Mouse (Mus musculus) stomach, embryonic 14.5 days (tissue): ENCODE data around the gene Muc5b. TPM values are rescaled to one million over a fixed set of nuclear protein-coding genes. Genes with fewer than 3 reads are reported as not detected.

Experiments
- ATAC-seq: fragments of 200-750 bp; cut with Nextera tagmentation; 2 replicates; pipeline ENCODE4 v1.8.0; 2017; ENCODE audit warnings: low read depth, moderate TSS enrichment; ENCODE audit not compliant: insufficient number of reproducible peaks, insufficient read depth, low FRiP score
- H3K27ac ChIP-seq: fragments of 300-500 bp; sonication (generic); 2 replicates; pipeline ENCODE4 v1.5.1; 2014; ENCODE audit warnings: mild to moderate bottlenecking, low read length, moderate library complexity, mixed read lengths
- H3K27me3 ChIP-seq: fragments of 300-500 bp; sonication (generic); 2 replicates; pipeline ENCODE4 v1.6.1; 2014; ENCODE audit warnings: low read length, control low read depth, mixed read lengths; ENCODE audit not compliant: control insufficient read depth, insufficient read depth
- H3K36me3 ChIP-seq: fragments of 300-500 bp; sonication (generic); 2 replicates; pipeline ENCODE4 v1.6.1; 2014; ENCODE audit warnings: mild to moderate bottlenecking, control low read depth, low read length, moderate library complexity, mixed read lengths; ENCODE audit not compliant: control insufficient read depth, insufficient read depth
- H3K4me1 ChIP-seq: fragments of 300-500 bp; sonication (generic); 2 replicates; pipeline ENCODE4 v1.6.1; 2014; ENCODE audit warnings: low read length, control low read depth, mixed read lengths; ENCODE audit not compliant: control insufficient read depth, insufficient read depth
- H3K4me2 ChIP-seq: fragments of 300-500 bp; sonication (generic); replicated peaks from 2 replicates; pipeline ENCODE4 v1.6.1; 2014; ENCODE audit warnings: low read depth, low read length, control low read depth
- H3K4me3 ChIP-seq: fragments of 300-500 bp; sonication (generic); 2 replicates; pipeline ENCODE4 v1.5.1; 2014; ENCODE audit warnings: low read depth, low read length, control low read depth
- H3K9ac ChIP-seq: fragments of 300-500 bp; sonication (generic); replicated peaks from 2 replicates; pipeline ENCODE4 v1.6.1; 2014; ENCODE audit warnings: low read depth, mild to moderate bottlenecking, control low read depth, low read length, moderate library complexity, mixed read lengths
- H3K9me3 ChIP-seq: fragments of 300-500 bp; sonication (generic); 2 replicates; pipeline ENCODE4 v1.6.1; 2016; ENCODE audit warnings: low read depth, low read length, control low read depth; ENCODE audit not compliant: control insufficient read depth
- WGBS: fragments of 180-500 bp; shearing (Covaris S2); extraction: QIAGEN DNeasy Blood & Tissue Kit; methylation state at CpG from one replicate; pipeline ENCODE4 v1.1.7; 2014; 5-methylcytosine and 5-hydroxymethylcytosine counted together
- polyA plus RNA-seq: library from polyadenylated mRNA; unstranded; fragments of >200 nt; fragmentation: Nextera tagmentation; extraction: Ambion mirVana; gene quantifications from 2 replicates; pipeline ENCODE4 v1.2.1, GENCODE M21; 2014

Muc5b gene
- polyA plus RNA-seq, 1 experiment from 2014 or later = 0.17 TPM

GRCm38 (mm10) chr7:141869644-141870043 is 30.8 kb downstream of the Muc5b start:
- peaks cover 3% of the 10 kb centered on the region; the same call in 1 of the 2 replicates for H3K36me3 ChIP-seq
- no peak overlapping the region for H3K4me3 ChIP-seq
- no peak overlapping the region for H3K9ac ChIP-seq
- no peak overlapping the region for H3K4me2 ChIP-seq
- no peak for ATAC-seq
- no peaks in the 10 kb centered on the region for H3K9me3 ChIP-seq
- H3K27ac ChIP-seq = no peak overlapping the region
- no peaks in the 10 kb centered on the region for H3K4me1 ChIP-seq
- H3K27me3 ChIP-seq = no peaks in the 10 kb centered on the region
- WGBS = 75% methylated on average over 5 of the region's 5 CpGs

DNA sequence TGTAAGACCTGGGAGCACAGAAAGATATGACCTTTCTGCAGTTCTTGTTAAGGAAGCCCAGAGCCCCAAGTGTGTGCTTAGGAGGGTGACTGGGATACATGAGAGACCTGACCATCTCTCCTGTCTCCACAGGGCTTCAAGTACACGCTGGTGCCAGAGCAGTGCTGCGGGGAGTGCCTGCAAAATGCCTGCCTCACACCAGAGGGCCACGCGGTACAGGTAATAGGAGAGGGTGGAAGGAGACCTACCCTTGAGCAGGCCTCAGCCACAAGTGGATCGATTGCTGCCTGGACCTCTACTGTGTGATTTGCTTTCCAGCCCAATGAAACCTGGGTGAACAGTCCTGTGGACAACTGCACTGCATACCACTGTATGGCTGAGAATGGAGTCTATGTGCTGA is 31.7 kb downstream of the Muc5b start:
- 78% methylated on average over 5 of the region's 5 CpGs for WGBS
- Histone ChIP-seq H3K4me3 (no peak overlapping the region), H3K27me3 (no peaks in the 10 kb centered on the region), H3K36me3 (peaks cover 3% of the 10 kb centered on the region; the same call in 1 of the 2 replicates), H3K4me1 (no peaks in the 10 kb centered on the region), H3K9me3 (no peaks in the 10 kb centered on the region), H3K27ac (no peak overlapping the region), H3K4me2 (no peak overlapping the region), H3K9ac (no peak overlapping the region)
- no peak for ATAC-seq

GRCm38 (mm10) chr7:141874891-141875290 is 36.0 kb downstream of the Muc5b start:
- ATAC-seq = no peak
- Histone ChIP-seq H3K4me1 (no peaks in the 10 kb centered on the region), H3K27me3 (no peaks in the 10 kb centered on the region), H3K36me3 (peaks cover 8% of the 10 kb centered on the region), H3K27ac (no peak overlapping the region), H3K9ac (no peak overlapping the region), H3K9me3 (no peaks in the 10 kb centered on the region), H3K4me3 (no peak overlapping the region), H3K4me2 (no peak overlapping the region)
- WGBS = 87% methylated on average over 5 of the region's 5 CpGs

DNA sequence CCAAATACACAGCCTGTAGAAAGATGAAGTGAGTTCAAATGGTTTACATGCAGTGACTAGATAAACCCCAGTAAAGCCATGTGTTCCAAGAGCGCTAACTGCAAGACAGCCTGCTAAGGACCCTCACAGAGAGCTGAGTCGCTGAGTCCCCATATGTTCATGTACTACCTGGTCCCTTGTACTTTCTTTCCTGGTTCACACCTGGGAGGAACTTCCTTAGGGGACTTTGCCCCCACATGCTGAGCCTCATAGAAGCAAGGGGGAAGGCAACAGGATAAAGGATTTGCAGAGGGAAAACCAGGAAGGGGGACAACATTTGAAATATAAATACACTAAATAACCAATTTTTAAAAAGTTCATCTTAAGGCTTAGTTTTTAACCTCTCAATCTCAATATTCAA is 39.9 kb downstream of the Muc5b start:
- 88% methylated on average over 2 of the region's 2 CpGs for WGBS
- H3K9me3 ChIP-seq = no peaks in the 10 kb centered on the region
- no peak overlapping the region for H3K9ac ChIP-seq
- H3K27me3 ChIP-seq = no peaks in the 10 kb centered on the region
- no peak for ATAC-seq
- H3K4me3 ChIP-seq = no peak overlapping the region
- no peak overlapping the region for H3K4me2 ChIP-seq
- H3K4me1 ChIP-seq = no peaks in the 10 kb centered on the region
- H3K27ac ChIP-seq = no peak overlapping the region
- H3K36me3 ChIP-seq = peaks cover 32% of the 10 kb centered on the region

DNA sequence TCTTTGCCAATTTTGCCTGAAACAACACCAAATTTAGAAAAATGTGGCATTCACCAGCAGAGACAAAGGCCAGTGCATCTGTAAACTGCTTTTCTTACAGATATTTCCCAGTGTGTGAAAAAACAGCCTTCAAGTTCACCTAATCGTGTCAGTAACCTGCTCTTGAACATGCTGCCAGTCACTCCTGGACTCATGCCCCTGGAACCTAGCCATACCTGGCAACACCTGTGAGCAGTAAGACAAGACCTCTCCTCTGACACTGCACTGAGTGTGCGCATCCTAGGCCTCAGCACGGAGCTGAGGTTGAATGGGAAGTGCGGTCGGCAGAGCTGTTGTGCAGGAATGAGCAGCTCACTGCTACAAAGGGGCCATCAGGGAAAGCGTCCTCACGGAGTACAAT is 53.3 kb downstream of the Muc5b start:
- Histone ChIP-seq H3K4me3 (no peak overlapping the region), H3K4me1 (no peaks in the 10 kb centered on the region), H3K36me3 (peaks cover 52% of the 10 kb centered on the region), H3K9ac (no peak overlapping the region), H3K4me2 (no peak overlapping the region), H3K27me3 (no peaks in the 10 kb centered on the region), H3K27ac (no peak overlapping the region), H3K9me3 (no peaks in the 10 kb centered on the region)
- ATAC-seq = no peak
- WGBS = 94% methylated on average over 7 of the region's 7 CpGs

DNA sequence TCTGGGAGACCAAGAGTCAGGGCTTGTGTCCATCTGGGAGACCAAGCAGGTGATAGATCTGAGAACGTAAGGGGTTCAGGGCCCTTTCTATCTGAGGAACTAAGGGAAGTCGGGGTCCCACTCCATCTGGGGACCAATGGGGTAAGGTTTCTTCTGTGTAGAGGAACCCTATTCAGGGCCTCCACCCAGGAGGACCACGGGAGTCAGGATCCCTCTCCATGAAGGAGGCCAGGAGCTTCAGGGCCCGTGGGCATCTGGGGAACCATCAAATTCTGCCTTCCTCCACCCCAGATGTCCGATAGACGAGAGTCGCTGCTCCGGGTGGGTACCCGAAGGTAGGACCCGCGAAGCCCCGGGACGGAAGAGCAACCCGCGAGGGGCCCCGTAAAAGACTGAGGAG is 63.0 kb downstream of the Muc5b start:
- ATAC-seq = peak; percentile 43; the same call in 1 of the 2 replicates
- Histone ChIP-seq H3K27me3 (no peaks in the 10 kb centered on the region), H3K9me3 (no peaks in the 10 kb centered on the region), H3K4me1 (peaks cover 25% of the 10 kb centered on the region), H3K27ac (no peak overlapping the region), H3K4me3 (peak overlapping the region; percentile 74), H3K4me2 (peak overlapping the region; percentile 86), H3K9ac (peak overlapping the region; percentile 88), H3K36me3 (no peaks in the 10 kb centered on the region)
- under 1% methylated on average over 16 of the region's 16 CpGs for WGBS

- peak overlapping the region; percentile 88 for H3K9ac ChIP-seq
- peak overlapping the region; percentile 86 for H3K4me2 ChIP-seq
- no peaks in the 10 kb centered on the region for H3K36me3 ChIP-seq
- peak; percentile 96 for ATAC-seq
- no peak overlapping the region for H3K27ac ChIP-seq
- H3K4me3 ChIP-seq = peak overlapping the region; percentile 74
- under 1% methylated on average over 44 of the region's 44 CpGs for WGBS
- peaks cover 25% of the 10 kb centered on the region for H3K4me1 ChIP-seq
- no peaks in the 10 kb centered on the region for H3K27me3 ChIP-seq
- no peaks in the 10 kb centered on the region for H3K9me3 ChIP-seq
These were observed 63.4 kb downstream of the Muc5b start for GRCm38 (mm10) chr7:141902269-141902729.

DNA sequence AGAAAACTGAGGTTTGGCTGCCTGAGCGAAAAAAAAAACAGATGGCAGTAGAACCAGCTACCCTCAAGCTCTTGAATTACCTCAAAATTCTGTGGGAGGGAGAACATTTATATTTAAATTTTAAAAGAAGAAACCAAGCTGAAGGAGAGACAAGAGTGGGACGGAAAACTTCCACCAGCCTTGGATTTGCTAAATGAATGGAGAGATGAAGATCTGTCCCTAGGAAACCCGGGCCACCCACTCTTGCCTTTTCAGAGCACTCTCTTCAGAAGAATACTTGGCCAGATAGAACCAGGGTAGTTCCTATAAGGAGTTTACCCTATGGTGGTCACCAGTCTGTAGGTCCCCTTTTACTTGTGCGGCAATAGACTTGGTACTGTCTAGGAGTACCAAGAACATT is 63.9 kb downstream of the Muc5b start:
- WGBS = 71% methylated on average over 4 of the region's 4 CpGs
- no peaks in the 10 kb centered on the region for H3K27me3 ChIP-seq
- ATAC-seq = no peak
- H3K4me1 ChIP-seq = peaks cover 25% of the 10 kb centered on the region
- peak overlapping the region; percentile 68 for H3K4me2 ChIP-seq
- peak overlapping the region; percentile 74 for H3K4me3 ChIP-seq
- no peak overlapping the region for H3K9ac ChIP-seq
- no peak overlapping the region for H3K27ac ChIP-seq
- H3K36me3 ChIP-seq = no peaks in the 10 kb centered on the region
- no peaks in the 10 kb centered on the region for H3K9me3 ChIP-seq

- WGBS = 81% methylated on average over 6 of the region's 6 CpGs
These were observed 69.7 kb downstream of the Muc5b start for GRCm38 (mm10) chr7:141908591-141908990.

More at GRCm38 (mm10) chr7:141908591-141908990, 69.7 kb downstream of the Muc5b start:
- no peak for ATAC-seq
- Histone ChIP-seq H3K4me2 (no peak overlapping the region), H3K27me3 (no peaks in the 10 kb centered on the region; the same call in 1 of the 2 replicates), H3K9me3 (no peaks in the 10 kb centered on the region), H3K27ac (no peak overlapping the region), H3K36me3 (no peaks in the 10 kb centered on the region), H3K9ac (no peak overlapping the region), H3K4me1 (no peaks in the 10 kb centered on the region), H3K4me3 (no peak overlapping the region)
